Mouse (Mus musculus) lung, adult 2 months (tissue): Measurements from ENCODE around the gene Lrba. TPM values are rescaled to one million over a fixed set of nuclear protein-coding genes. Genes with fewer than 3 reads are reported as not detected.

Experiments used
- DNase-seq: peaks from one replicate; pipeline ENCODE4 v3.0.0; 2022
- H3K4me1 ChIP-seq: fragments of 200-500 bp; 2 replicates; pipeline ENCODE4 v1.6.1; 2011; ENCODE audit warnings: low read length; ENCODE audit not compliant: control insufficient read depth, insufficient read depth
- H3K4me3 ChIP-seq: fragments of 200-500 bp; replicated peaks from 2 replicates; pipeline ENCODE3; 2011; ENCODE audit warnings: low read depth, mild to moderate bottlenecking, control low read depth, low read length; ENCODE audit errors: extremely low read depth
- CTCF ChIP-seq: fragments of 200-500 bp; IDR thresholded peaks from 2 replicates; pipeline ENCODE4 v1.5.1; 2011; ENCODE audit warnings: mild to moderate bottlenecking, low read length, control low read depth; ENCODE audit not compliant: insufficient read depth
- POLR2A ChIP-seq: fragments of 200-500 bp; IDR thresholded peaks from 2 replicates; pipeline ENCODE4 v1.6.1; 2011; ENCODE audit warnings: low read depth, mild to moderate bottlenecking, control low read depth, low read length, borderline replicate concordance; ENCODE audit errors: extremely low read depth
- WGBS: fragments of 180-500 bp; shearing (Covaris S2); methylation state at CpG from one replicate; pipeline ENCODE4 v1.1.7; 2018; 5-methylcytosine and 5-hydroxymethylcytosine counted together
- polyA plus RNA-seq: library from polyadenylated mRNA; depleted of rRNA; stranded (reverse); fragments of >200 nt; gene quantifications from 2 replicates; pipeline ENCODE4 v1.2.3, GENCODE M21; 2012

Lrba gene
- polyA plus RNA-seq, 1 experiment: 13.5 TPM

- DNase-seq: no peak
- TF ChIP-seq POLR2A (no peak), CTCF (no peak)
- no peak overlapping the region for H3K4me3 ChIP-seq
- no peaks in the 10 kb centered on the region for H3K4me1 ChIP-seq
- WGBS: 38% methylated on average over 7 of the region's 7 CpGs
Measured at GRCm38 (mm10) chr3:86689305-86689704, 464.8 kb downstream of the Lrba start.

DNA sequence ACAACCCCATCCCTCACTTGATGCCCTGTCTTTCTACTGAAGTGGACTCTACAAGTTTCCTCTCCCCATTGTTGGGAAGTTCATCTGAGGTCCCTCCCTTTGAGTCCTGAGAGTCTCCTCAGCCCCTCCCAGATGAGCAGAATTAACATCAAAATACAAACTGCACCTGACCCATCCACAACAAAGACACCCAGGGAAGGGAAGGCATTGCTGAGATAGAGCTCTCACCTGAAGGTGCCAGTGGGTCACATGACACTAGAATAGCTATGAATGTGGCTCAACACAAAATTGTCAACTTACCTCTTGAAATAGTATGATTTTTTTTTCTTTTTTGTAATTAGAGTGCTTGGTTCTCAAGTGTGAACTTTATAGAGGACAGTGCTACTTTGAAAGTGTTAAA lies 468.3 kb downstream of the Lrba start:
- DNase-seq: no peak
- Histone ChIP-seq H3K4me1 (no peaks in the 10 kb centered on the region), H3K4me3 (no peak overlapping the region)
- TF ChIP-seq CTCF (no peak), POLR2A (no peak)

DNA sequence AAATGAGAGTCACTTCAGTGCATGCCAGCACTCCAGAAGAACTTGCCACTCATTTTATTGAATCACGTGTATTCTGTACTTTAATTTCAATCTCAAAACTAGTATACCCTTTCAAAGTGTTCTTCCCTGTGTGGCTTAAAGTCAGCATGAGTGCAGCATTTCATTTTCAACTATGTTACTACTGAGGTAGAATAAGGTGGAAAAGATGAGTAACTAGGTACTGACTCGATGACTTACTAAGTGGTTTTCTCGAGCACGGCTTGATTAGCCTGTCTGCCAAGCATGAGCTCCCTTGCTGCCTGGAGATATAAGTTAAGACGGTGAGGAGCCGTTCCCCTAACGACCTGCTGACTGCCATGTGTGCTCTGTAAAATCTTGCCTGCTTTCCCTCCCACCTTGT lies 469.1 kb downstream of the Lrba start:
- 73% methylated on average over 7 of the region's 7 CpGs for WGBS
- no peak overlapping the region for H3K4me3 ChIP-seq
- H3K4me1 ChIP-seq: no peaks in the 10 kb centered on the region
- no peak for DNase-seq
- TF ChIP-seq POLR2A (no peak), CTCF (no peak)

GRCm38 (mm10) chr3:86698947-86699346 lies 474.5 kb downstream of the Lrba start:
- WGBS: 52% methylated on average over 2 of the region's 2 CpGs
- no peak overlapping the region for H3K4me3 ChIP-seq
- TF ChIP-seq CTCF: no peak
- TF ChIP-seq POLR2A: no peak

GRCm38 (mm10) chr3:86701163-86701563 lies 476.7 kb downstream of the Lrba start:
- no peak for TF ChIP-seq CTCF
- TF ChIP-seq POLR2A: no peak
- no peak for DNase-seq
- H3K4me1 ChIP-seq: no peaks in the 10 kb centered on the region
- H3K4me3 ChIP-seq: no peak overlapping the region
- 63% methylated on average over 1 of the region's 1 CpGs for WGBS

More at GRCm38 (mm10) chr3:86698947-86699346, 474.5 kb downstream of the Lrba start:
- no peak for DNase-seq
- no peaks in the 10 kb centered on the region for H3K4me1 ChIP-seq

- WGBS: 21% methylated on average over 4 of the region's 4 CpGs
- no peak overlapping the region for H3K4me3 ChIP-seq
- no peak for DNase-seq
- peaks cover 2% of the 10 kb centered on the region; the same call in 1 of the 2 replicates for H3K4me1 ChIP-seq
- TF ChIP-seq POLR2A: no peak
- TF ChIP-seq CTCF: no peak
Measured at GRCm38 (mm10) chr3:86709472-86709871, 485.0 kb downstream of the Lrba start.

GRCm38 (mm10) chr3:86711530-86711929 lies 487.1 kb downstream of the Lrba start:
- DNase-seq: no peak
- no peak for TF ChIP-seq CTCF
- TF ChIP-seq POLR2A: no peak
- 62% methylated on average over 1 of the region's 1 CpGs for WGBS
- Histone ChIP-seq H3K4me3 (no peak overlapping the region), H3K4me1 (peaks cover 2% of the 10 kb centered on the region; the same call in 1 of the 2 replicates)

DNA sequence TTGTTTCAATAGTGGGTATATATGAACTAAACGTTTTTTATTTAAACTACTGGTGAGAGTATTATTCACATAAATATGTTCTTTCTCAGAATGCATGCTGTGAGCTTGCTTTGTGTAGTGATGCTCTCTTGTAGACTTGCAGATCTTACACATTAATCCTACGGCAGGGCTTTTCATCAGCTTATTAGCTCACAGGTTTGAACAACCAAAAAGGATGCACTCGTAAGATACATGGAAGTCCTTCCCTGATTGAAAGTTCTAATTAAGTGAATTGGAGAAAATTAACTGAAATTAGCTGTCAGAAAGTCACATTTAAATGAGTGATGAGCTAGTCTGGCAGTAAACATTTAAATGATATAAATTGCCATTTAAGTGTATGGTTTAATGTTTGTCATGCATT lies 488.3 kb downstream of the Lrba start:
- H3K4me3 ChIP-seq: no peak overlapping the region
- no peak for DNase-seq
- peaks cover 2% of the 10 kb centered on the region; the same call in 1 of the 2 replicates for H3K4me1 ChIP-seq
- no peak for TF ChIP-seq POLR2A
- TF ChIP-seq CTCF: no peak
- 80% methylated on average over 3 of the region's 3 CpGs for WGBS

GRCm38 (mm10) chr3:86714446-86714845 lies 490.0 kb downstream of the Lrba start:
- 48% methylated on average over 2 of the region's 2 CpGs for WGBS
- Histone ChIP-seq H3K4me1 (peaks cover under 1% of the 10 kb centered on the region; the same call in 1 of the 2 replicates), H3K4me3 (no peak overlapping the region)
- TF ChIP-seq CTCF (no peak), POLR2A (no peak)
- DNase-seq: no peak

GRCm38 (mm10) chr3:86723415-86724298 lies 499.2 kb downstream of the Lrba start:
- TF ChIP-seq POLR2A: no peak
- no peak for TF ChIP-seq CTCF
- H3K4me1 ChIP-seq: 0 out of 2 replicates have a peak, but pooled peaks cover 2% of the 10 kb centered on the region
- DNase-seq: no peak
- 42% methylated on average over 9 of the region's 9 CpGs for WGBS
- no peak overlapping the region for H3K4me3 ChIP-seq

DNA sequence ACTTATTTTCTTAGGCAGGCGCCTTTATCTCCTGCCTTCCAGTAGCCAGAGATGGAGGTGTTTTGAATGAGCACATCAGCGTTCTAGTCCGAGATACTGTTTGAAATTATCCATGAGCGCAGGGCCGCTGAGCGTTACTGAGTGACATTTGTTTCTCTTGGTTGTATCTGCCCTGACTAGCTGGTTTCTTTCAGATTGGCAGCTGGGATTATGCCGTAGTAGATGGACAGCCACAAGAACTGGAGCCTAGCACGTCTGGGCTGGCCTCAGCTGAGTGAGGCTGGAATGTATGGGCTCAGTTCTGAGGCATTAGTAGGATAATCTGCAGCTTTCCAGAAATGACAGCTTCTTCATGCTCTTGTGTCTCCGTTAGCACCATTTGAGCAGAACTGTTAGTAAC lies 500.6 kb downstream of the Lrba start:
- WGBS: 55% methylated on average over 9 of the region's 9 CpGs
- Histone ChIP-seq H3K4me3 (no peak overlapping the region), H3K4me1 (0 out of 2 replicates have a peak, but pooled peaks cover 2% of the 10 kb centered on the region)
- TF ChIP-seq POLR2A (no peak), CTCF (no peak)
- no peak for DNase-seq
